Mouse (Mus musculus) thymus, adult 2 months (tissue): ENCODE results near the gene Cdh23.
"Not testable (repeated sequence)": the region's sequence is repeated elsewhere in the genome, so short reads cannot be mapped to it uniquely, and the experiment has no call there.

Source experiments
- CTCF ChIP-seq: fragments of 200-500 bp; IDR thresholded peaks from 2 replicates; pipeline ENCODE4 v1.5.1; 2012; ENCODE audit warnings: mild to moderate bottlenecking, control low read depth, low read length, moderate library complexity, borderline replicate concordance; ENCODE audit not compliant: control insufficient read depth, poor library complexity, insufficient read depth; ENCODE audit errors: extremely low read depth
- POLR2A ChIP-seq: fragments of 200-500 bp; IDR thresholded peaks from 2 replicates; pipeline ENCODE4 v1.6.1; 2012; ENCODE audit warnings: mild to moderate bottlenecking, low read length, control low read depth, moderate library complexity; ENCODE audit not compliant: control insufficient read depth, poor library complexity, insufficient read depth; ENCODE audit errors: extremely low read depth

DNA sequence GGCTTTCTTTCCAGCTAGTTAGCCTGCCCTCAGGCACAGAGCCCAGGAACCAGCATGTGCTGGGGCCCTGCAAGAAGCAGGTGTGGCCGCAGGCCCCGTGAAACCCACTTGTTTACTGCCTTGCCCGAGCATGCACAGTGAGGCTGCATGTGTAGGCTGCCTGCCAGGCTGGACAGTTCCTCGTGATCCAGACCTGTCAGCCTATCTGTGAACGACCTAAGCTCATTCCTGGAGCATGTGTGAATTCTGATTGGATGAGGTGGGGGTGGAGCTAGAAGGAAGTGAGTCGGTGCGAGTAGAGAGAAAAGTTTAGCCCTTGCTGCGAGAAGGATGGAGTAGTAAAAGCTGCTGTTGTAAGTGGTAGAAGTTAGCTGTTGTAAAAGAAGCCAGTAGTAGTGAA, 16.0 kb upstream of the Cdh23 start:
- TF ChIP-seq POLR2A, CTCF: not testable (repeated sequence)
